Mouse (Mus musculus): Measurements from ENCODE around the gene Rgs7. TPM values are rescaled to one million over a fixed set of nuclear protein-coding genes. Genes with fewer than 3 reads are reported as not detected.

The Rgs7 gene
- polyA plus RNA-seq, 1 experiment from 2014 or later = 0.39 TPM

Other genes with a start within 250 kb of the Rgs7 start
- gene Kmo, start 127.9 kb upstream of the Rgs7 start, polyA plus RNA-seq (2015; fragmentation: Nextera tagmentation; extraction: Ambion mirVana) = 0.31 and 0.45 TPM in 2 replicates
- gene Fh1, start 133.1 kb upstream of the Rgs7 start, polyA plus RNA-seq (2015; fragmentation: Nextera tagmentation; extraction: Ambion mirVana) = 101 and 103 TPM in 2 replicates
- 4.5 and 5.4 TPM in 2 replicates for gene Opn3, start 200.3 kb upstream of the Rgs7 start, polyA plus RNA-seq (2015; fragmentation: Nextera tagmentation; extraction: Ambion mirVana)
- 2.6 TPM in 2 replicates for gene Chml, start 200.4 kb upstream of the Rgs7 start, polyA plus RNA-seq (2015; fragmentation: Nextera tagmentation; extraction: Ambion mirVana)
- not detected in 2 replicates for gene Wdr64, start 206.1 kb upstream of the Rgs7 start, polyA plus RNA-seq (2015; fragmentation: Nextera tagmentation; extraction: Ambion mirVana)

Measured in lung, embryonic 16.5 days (tissue).